Mouse (Mus musculus) spleen, postnatal 4 days (tissue): ENCODE measurements at regions not wholly inside any gene's neighbourhood (a gene's known extent, or its start where the extent isn't known, plus 50 kb on each side); places are given as distances from the start of the nearest gene placed in this dataset.
"Not testable (repeated sequence)": the region's sequence is repeated elsewhere in the genome, so short reads cannot be mapped to it uniquely, and the experiment has no call there.

Experiments used
- DNase-seq, 2 experiments: peaks; one replicate each; pipeline ENCODE4 v3.0.0; 2022; ENCODE audit warnings: low spot score in 2 of 2

DNA sequence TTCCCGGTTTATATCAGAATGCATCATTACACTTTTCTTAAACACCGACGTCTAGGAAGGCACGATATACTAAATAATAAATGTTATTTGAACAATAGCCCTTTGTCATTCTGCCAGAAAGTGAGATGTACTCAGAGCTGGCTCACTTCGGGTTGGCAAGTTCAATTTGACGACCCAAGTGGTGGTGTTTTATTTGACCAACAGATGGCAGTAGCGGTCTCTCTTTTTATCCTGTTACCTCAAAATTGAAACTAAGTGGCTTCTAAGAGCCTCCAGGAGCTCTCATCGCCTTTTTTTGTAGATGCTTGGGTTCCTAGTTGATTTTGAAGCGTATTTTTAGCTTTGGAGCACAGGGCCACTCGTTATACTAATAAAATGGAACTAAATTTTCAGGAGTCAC is 66.7 kb upstream of the Chmp2b start:
- DNase-seq = no peak

DNA sequence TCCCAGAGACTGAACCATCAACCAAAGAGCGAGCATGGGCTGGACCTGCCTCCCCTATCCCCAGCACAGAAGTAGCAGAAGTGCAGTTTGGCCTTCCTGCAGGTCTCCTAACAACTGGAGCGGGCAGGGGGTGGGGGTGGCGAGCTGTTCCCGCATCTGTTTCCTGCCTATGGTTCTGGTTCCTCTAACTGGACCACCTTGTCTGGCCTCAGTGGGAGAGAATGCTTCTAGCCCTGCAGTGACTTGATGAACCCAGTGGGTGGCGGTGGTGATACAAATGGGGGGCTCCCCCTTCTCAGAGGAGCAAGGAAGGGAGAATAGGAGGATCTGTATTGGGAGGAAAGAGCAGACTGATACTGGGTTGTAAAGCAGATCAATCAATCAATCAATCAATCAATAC is 69.2 kb upstream of the Chmp2b start:
- DNase-seq = no peak

DNA sequence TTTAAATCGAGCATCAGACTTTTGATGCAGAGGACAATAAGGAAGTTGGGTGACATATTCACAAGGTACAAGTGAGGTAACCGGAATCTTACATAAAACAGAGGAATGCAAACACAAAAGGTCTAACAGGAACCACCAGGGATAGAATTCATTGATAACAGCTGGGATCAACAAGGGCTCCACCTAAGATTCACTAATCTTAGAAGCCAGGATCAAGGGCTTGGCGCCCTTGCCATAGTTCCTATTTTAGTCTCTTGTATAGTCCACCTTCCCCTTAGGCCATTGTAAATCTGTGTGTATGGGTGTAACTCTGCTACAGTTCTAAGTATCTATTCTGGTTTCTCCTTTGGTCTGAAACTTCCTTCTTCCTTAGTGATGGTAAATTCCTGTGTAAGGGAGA is 84.2 kb upstream of the Chmp2b start:
- not testable (repeated sequence) for DNase-seq

DNA sequence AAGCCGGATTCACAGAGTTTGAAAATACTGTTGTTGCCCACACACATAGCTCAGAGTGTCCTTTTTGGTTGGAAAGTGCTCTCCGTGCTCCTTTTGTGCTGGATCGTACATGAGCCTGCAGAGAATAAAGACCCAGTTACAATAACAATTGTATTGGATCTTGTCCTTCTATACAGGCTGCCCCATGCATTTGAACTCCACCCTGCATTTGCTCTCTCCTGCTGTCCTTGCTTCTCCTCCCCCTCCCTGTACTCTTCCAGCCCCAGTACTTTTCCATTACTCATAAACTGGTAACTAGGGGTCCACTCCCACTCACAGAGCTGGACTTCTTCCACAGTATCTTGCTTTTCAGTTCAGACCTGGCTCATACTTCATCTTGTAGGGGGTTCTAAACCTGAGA is 86.5 kb upstream of the Chmp2b start:
- DNase-seq = no peak

DNA sequence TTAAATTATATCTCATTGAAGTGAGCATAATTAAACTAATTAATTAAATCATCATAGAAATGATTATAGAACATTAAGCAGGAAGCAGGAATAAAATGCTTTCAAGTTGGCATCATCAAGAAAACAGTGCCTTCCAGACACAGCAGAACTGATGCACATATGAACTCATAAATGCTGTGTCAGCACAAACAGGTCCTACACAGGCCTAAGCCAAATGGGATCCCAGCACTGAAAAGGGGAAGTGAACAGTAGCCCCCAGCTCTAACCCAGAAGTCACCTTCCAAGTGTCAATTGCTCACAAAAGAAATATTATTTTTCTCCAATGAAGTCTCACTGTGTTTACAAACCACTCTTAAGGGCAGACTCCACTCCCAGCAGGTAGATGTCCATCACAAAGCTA is 93.0 kb upstream of the Chmp2b start:
- no peak for DNase-seq

DNA sequence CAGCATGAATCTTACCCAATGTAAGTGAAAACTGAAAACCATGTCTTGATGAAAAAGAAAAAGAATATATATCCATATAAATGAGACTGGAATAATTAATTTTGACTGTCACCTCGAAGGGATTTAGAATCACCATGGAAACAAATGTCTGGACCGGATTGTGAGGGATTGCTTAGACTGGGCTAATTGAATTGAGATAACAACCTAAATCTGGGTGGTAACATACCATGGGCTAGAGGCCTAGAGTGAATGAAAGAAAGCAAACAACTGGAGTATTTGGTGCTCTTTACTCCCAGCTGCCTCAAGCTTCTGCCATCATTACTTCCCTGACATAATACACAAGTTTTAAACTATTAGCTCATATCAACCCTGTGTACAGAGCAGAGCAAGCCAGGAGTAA is 95.3 kb upstream of the Chmp2b start:
- DNase-seq = no peak

DNA sequence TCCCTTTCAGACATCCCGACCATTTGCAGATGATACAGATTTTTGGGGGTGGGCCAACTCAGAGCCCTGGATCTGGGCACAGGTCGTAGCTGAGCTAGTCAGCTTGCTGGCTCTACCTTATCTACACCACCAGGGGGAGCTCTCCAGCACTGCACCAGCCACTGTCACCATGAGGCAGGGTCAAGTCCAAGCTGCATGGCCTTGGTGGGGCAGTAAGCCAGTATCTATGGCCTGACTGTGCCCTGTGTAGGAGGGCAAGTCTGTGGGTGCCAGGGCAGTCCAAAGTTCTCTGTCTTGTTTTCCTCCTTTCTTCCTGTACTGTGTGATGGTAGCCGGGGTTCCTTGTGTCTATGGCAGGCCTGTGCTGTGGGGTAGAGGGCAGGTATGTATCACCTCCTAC is 102.3 kb upstream of the Chmp2b start:
- peak in 1 of 2 experiments; percentile 59 for DNase-seq

DNA sequence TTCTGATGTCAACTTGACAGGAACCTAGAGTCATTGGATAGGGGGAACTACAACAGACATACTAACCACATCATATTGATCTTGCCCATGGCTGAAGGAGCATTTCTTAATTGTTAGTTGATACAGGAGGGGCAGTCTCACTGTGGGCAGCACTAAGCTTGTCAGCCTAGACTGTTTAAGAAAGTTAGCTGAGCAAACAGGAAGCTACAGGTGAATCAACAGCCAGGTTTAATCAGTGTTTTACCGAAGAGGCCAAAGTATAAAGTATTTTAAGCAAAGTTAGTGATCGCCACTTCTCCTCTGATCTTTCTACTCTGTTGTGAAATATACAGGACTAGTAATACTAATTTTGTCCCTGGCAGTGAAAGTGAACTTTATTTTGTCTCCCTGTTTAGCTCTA is 109.6 kb upstream of the Chmp2b start:
- no peak for DNase-seq

DNA sequence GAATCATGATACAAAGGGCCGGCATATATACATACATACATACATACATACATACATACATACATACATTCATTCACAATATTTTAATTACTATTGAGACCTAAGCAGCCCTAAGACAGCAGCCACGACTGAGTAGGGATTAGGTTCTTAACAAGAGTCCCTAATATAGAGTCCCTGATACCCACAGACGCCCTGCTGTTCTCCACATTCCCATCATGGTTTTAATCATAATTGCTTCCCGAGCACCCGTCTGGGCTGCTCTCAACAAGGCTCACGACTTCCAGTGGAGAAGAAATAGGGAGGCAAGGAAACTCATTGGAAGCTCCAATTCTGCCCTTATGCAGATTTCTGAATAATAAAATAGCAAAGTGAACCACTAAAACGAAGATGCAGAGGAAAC is 120.6 kb upstream of the Chmp2b start:
- no peak for DNase-seq

DNA sequence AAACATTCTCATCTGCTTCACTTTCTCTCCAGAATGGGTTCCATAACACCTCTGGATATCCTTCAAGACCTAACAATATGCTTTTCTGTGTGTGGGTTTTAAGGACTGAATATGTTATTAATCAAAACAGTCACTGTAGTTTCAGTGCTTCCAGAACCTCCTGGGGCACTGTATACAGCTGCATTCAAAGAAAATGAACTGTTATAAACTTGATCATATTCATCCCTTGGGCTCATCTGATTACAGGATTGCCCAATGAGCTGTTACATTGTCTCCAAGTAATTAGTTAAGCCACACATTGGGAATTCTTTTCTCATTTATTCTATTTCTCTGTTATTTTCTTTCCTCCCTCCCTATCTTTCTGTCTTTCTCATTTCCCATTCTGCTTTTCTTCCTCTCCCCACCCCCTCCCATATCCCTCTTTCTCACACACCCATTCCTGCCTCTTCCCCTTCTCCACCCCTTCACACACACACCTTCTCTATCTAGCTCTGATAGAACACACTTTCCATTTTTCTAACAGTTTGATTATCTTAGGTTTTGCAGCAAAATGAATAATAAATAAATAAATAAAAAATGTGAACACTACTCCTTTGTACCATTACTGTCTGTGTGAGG is 121.3 kb upstream of the Chmp2b start:
- DNase-seq = no peak

DNA sequence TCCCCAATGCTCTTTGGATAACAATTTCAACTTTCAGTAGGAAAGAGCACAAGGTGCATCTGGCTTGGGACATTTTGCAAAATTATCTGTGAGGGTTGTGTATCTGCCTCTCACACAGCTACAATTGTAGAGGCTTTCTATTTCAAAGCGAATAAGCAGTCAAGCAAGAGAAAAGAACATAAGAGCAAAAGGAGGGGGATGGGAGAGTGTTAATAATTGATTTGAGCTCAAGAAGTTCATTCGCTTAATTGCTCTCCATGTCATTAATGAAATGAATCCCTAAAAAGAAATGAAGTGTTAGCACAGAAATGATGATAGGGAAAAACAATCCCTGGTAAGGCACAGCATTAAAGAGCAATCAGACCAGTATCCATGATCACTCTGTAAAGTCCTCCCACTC is 121.4 kb upstream of the Vgll3 start:
- DNase-seq = no peak

DNA sequence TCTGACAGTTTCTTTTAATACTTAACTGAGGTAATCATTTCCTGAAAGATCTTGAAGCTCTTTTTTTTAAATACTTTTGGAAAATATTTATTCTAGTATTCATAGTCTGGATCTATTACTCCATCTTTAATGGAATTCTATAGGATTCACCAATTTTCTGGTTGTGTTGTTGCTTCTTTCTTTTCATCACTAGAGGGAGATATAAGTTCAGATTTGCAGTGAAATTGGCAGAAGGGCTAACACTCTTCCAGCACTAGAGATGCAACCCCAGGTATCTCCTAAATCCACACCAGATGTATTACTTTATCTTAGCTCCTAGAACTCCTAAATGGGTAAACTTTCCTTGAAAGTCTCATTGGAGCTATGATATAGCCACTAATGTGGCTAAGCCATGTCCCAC is 99.4 kb upstream of the Vgll3 start:
- no peak for DNase-seq

DNA sequence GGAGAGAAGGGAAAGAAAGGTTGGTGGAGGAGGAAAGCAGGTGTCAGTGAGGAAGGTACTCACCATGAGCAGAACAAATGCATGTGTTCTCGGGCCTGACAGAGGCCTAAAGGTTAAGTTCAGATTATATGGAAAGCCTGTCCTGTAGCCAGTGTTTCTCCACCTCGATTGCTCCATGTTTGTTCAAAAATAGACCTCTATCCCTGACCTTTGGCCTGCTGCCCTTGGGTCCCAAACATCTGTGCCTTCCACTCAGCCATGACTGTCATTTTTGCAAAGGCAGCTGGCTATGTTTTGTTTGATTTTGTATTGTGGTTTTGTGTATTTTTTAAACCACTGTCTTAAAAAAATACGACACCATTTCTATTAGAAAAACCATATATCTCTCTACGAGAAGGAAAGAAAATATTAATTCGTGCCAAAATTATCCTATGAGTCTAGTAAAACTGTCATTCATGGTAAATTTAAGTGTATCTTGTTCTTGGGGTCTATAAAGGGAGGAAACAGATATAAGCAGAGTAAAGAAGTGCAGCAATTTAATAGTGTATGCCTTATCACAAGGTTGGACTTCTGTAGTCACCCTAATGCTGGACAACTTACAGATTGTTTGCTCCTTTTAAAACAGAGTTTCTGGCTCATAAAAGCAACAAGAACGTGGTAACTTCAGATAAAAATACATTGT is 96.1 kb upstream of the Vgll3 start:
- DNase-seq = no peak

DNA sequence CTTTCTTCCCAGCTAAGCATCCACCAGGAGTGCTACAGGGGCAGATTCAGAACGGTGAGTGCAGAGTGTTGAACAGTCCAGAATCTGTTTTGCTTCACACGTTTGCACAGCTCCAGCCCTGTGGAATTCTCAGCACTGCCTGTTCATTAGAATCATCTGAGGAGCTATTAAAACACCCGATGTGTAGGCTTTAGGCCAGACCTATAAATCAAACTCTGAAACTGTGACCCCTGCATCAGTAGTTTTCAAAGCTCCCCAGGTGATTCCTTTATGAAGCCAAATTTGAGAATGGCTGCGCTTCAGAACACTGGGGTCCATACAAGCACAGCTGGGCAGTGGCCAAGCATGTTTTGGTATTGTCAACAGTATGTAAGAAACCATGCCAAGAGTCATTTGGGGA is 94.1 kb upstream of the Vgll3 start:
- no peak for DNase-seq

DNA sequence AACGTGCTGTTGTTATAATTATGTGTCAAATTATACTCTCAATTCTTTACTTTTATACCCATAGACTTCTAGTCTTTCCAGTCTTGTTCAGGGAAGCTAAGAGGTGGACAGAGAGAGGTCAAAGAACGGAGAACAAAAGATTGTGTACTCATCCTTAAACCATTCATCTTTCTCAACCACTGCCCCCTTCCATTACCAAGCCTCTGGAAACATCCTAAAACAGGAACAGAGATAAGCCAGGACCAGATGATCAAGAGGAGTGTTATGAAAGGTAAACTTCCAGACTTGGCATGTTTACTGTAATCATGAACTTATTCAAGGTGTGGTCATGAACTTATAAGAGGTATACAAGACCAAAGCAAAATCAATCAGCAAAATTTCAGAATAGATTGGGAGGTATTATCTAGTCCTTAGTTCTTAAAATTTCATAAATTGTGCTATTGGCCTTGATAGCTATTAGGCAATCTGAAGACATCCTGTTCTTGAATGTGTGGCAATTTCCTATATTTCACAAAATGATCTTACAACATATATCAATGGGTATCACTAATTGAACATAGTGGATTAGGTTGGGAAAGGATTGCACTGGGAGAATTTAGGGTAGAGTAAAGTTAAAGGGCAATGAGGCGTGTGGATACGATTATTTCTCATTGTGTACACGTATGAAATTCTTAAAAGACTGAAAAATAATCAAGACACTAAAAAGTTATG is 89.3 kb upstream of the Vgll3 start:
- DNase-seq = no peak

DNA sequence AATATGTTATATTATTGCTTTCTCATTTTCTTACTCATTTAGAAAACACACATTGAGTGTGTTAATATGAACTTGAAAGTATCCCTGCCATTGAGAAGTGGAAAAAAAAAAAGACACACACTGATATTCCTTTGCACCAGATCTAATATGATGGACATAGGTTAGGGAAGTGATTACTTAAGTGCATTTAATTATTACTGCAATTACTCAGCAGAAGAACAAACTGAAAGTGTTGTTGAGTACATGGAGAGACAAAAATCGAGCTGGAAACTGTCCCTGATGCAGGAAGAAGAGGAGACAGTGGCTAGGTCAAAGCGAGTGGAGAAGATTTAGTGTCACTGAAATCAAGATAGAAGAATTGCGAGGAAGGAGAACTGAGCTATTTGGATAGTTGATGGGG is 88.8 kb upstream of the Vgll3 start:
- DNase-seq = no peak

DNA sequence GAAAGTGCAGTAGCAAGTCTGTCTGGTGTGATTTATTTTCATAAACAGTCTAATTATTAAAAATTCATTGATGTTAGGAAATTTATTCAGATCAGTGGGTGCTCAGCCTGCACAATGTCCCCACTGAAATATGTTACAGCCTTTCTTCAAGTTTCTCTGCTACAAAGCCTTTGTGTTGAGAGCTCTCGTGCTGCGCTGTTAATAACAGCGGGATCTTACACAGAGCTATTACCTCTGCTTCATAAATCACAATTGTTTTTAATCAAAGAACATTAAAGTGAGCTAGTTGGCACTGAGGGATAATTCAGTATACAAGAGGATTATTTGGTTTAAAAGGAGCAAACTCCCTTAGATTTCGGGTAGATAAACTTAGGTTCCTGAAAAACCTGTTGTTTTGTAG is 85.7 kb upstream of the Vgll3 start:
- DNase-seq = no peak

DNA sequence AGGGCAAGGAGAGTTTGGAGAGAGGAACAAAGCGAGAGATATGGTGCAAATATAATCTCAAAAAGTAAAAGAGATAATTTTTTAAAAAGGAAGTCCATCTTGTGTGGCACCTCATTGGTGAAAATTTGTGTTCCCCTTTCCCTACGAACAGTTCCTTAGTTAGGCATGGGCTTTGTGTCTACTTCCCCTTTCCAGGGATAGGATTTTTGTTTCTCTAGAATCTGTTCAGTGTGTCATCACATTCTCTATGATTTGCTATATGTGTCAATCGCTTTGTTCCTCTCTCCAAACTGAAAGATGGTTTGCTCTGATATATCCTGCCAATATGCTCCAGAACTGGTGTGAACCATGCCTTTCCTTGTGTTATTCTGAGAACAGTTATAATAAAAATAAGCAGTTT is 75.4 kb upstream of the Vgll3 start:
- DNase-seq = no peak

DNA sequence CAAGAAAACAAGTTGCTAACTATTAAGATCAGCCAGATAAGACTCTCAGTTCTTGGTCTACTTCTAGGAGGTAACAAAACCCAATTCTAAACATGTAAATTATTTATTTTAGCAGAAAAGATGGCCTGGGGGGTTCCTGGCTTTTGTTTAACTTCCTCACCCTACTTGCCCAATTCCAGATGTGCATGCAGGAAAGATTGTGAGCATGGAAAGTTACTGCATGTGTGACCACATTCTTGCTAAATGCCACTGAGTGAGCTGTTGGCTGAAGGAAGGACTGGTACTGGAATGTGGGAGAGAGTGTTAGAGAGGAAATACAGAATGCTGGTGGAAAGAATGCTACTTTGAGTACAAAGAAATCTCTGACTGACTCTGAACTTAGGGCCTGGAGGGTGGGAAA is 72.1 kb upstream of the Vgll3 start:
- DNase-seq = no peak

DNA sequence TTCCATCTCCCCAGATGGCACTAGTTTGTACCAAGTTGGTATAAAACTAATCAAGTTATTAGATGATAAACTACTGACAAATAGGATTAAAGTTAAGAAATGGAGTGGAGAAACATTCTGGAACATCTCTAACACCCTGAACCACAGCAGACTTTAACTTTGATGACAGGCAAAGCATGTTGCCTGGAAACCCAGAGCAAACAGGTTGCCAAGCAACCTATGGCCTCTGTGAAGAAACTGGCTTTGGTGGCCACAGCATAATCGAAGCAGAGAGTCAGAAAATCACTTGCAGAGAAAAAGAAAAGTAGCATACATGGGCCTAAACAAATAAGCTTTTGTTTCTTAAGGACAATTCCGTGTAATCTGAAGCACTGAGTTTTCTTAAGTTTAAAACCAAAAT is 59.4 kb upstream of the Vgll3 start:
- no peak for DNase-seq
